Mouse (Mus musculus) ovary, adult 10 weeks (tissue): ENCODE measurements around the gene Pgm2l1. TPM values are rescaled to one million over a fixed set of nuclear protein-coding genes. Genes with fewer than 3 reads are reported as not detected.

ENCODE experiments used
- polyA plus RNA-seq: library from polyadenylated mRNA; stranded (reverse); fragments of 350-450 nt; fragmentation: Illumina TruSeq; extraction: RNeasy Lipid Tissue Mini Kit (QIAGEN cat#74804); gene quantifications from one replicate; pipeline ENCODE4 v1.2.3, GENCODE M21; 2014

Pgm2l1 gene
- polyA plus RNA-seq, result 64.4 TPM

GRCm38 (mm10) chr7:100227158-100227875 is at the start of gene Pgm2l1:
TSS of gene Pgm2l1 (plus strand) at chr7:100227394.

DNA sequence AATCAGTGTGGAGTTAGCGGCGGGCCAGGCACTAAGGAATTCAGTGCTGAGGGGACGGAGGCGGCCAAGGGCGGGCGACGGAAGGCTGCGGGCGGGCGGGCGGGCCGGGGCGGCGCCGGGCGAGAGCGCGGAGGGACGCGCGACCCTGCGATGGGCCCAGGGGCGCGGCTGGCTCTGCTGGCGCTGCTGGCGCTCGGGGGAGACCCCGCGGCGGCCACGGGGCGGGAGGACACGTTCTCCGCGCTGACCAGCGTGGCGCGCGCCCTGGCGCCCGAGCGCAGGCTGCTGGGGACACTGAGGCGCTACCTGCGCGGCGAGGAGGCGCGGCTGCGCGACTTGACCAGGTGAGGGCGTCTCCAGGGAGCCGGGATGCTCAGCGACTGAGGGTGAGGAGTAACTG is 58.2 kb downstream of the Pgm2l1 start, which contains the start of gene P4ha3:
P4ha3 (plus strand) TSS at position 138 of the 400 bp plus-strand sequence.

Other genes starting within 250 kb of the Pgm2l1 start
- 14.0 TPM for gene Rnf169, start 246.9 kb upstream of the Pgm2l1 start, polyA plus RNA-seq
- 0.37 TPM for gene Chrdl2, start 221.2 kb upstream of the Pgm2l1 start, polyA plus RNA-seq
- gene Pold3, start 105.8 kb upstream of the Pgm2l1 start, polyA plus RNA-seq, result 39.6 TPM
- 35.6 TPM for gene Lipt2, start 68.1 kb upstream of the Pgm2l1 start, polyA plus RNA-seq
- 45.4 TPM for gene Kcne3, start 50.9 kb upstream of the Pgm2l1 start, polyA plus RNA-seq
- 2.5 TPM for gene P4ha3, start 58.1 kb downstream of the Pgm2l1 start, polyA plus RNA-seq
- 38.5 TPM for gene C2cd3, start 144.8 kb downstream of the Pgm2l1 start, polyA plus RNA-seq
- gene Ppme1, start 144.9 kb downstream of the Pgm2l1 start, polyA plus RNA-seq, result 76.0 TPM
- not detected for gene Ucp3, start 245.6 kb downstream of the Pgm2l1 start, polyA plus RNA-seq